Mouse (Mus musculus): ENCODE results near the gene Clic1. TPM values are rescaled to one million over a fixed set of nuclear protein-coding genes. Genes with fewer than 3 reads are reported as not detected.
A peak's percentile ranks its signal among the peaks of the same experiment; 100 is the strongest.

Clic1 gene
- total RNA-seq, 2 experiments from 2014 or later, result 9.2 to 9.6 TPM

GRCm38 (mm10) chr17:35080710-35081109, 30.9 kb downstream of the Clic1 start:
- H3K27ac ChIP-seq, result peak overlapping the region; percentile 62; the same call in 1 of the 2 replicates

GRCm38 (mm10) chr17:35082841-35083576, 33.2 kb downstream of the Clic1 start:
- H3K4me3 ChIP-seq, result no peak overlapping the region
- TF ChIP-seq CTCF (conservative IDR thresholded peaks at IDR 0.05), result no peak
- no peak overlapping the region for H3K27ac ChIP-seq
- DNase-seq (ENCODE audit: low spot score in 2 of 2), result no peak

More at GRCm38 (mm10) chr17:35080710-35081109, 30.9 kb downstream of the Clic1 start:
- TF ChIP-seq CTCF (conservative IDR thresholded peaks at IDR 0.05), result no peak
- no peak overlapping the region for H3K4me3 ChIP-seq
- DNase-seq (ENCODE audit: low spot score in 2 of 2), result no peak

- TF ChIP-seq CTCF (conservative IDR thresholded peaks at IDR 0.05), result no peak
- no peak for DNase-seq (ENCODE audit: low spot score in 2 of 2)
- Histone ChIP-seq H3K4me3 (no peak overlapping the region), H3K27ac (no peak overlapping the region)
Measured at GRCm38 (mm10) chr17:35083929-35084497, 34.2 kb downstream of the Clic1 start.

GRCm38 (mm10) chr17:35085208-35085865, 35.6 kb downstream of the Clic1 start, which contains the start of gene Ly6g6f:
Gene Ly6g6f, minus strand, starts transcription at chr17:35085610.
- DNase-seq (ENCODE audit: low spot score in 2 of 2), result no peak
- no peak for TF ChIP-seq CTCF (conservative IDR thresholded peaks at IDR 0.05)
- Histone ChIP-seq H3K4me3 (no peak within 1 kb of the TSS), H3K27ac (no peak within 1 kb of the TSS)

- no peak for DNase-seq (ENCODE audit: low spot score in 2 of 2)
- peak; percentile 71 for TF ChIP-seq CTCF (conservative IDR thresholded peaks at IDR 0.05)
- H3K27ac ChIP-seq, result no peak overlapping the region
Measured at GRCm38 (mm10) chr17:35088151-35088550, 38.4 kb downstream of the Clic1 start.

GRCm38 (mm10) chr17:35088825-35089644, 39.3 kb downstream of the Clic1 start, which contains the start of gene Abhd16a:
Gene Abhd16a, plus strand, starts transcription at chr17:35089263.
- DNase-seq (ENCODE audit: low spot score in 2 of 2), result peak; percentile 93
- Histone ChIP-seq H3K4me3 (peak within 1 kb of the TSS; percentile 82), H3K27ac (peak within 1 kb of the TSS; percentile 100)
- TF ChIP-seq CTCF (conservative IDR thresholded peaks at IDR 0.05), result peak; percentile 61

More at GRCm38 (mm10) chr17:35088151-35088550, 38.4 kb downstream of the Clic1 start:
- H3K4me3 ChIP-seq, result no peak overlapping the region

- DNase-seq (ENCODE audit: low spot score in 2 of 2), result no peak
- TF ChIP-seq CTCF (conservative IDR thresholded peaks at IDR 0.05), result no peak
- Histone ChIP-seq H3K4me3 (peak overlapping the region; percentile 82), H3K27ac (peak overlapping the region; percentile 100)
Measured at GRCm38 (mm10) chr17:35090166-35090932, 40.6 kb downstream of the Clic1 start.

GRCm38 (mm10) chr17:35092403-35093198, 42.8 kb downstream of the Clic1 start:
- DNase-seq (ENCODE audit: low spot score in 2 of 2), result no peak
- Histone ChIP-seq H3K27ac (peak overlapping the region; percentile 25; the same call in 1 of the 2 replicates), H3K4me3 (no peak overlapping the region; the same call in 1 of the 2 replicates)
- no peak for TF ChIP-seq CTCF (conservative IDR thresholded peaks at IDR 0.05)

GRCm38 (mm10) chr17:35094475-35095365, 45.0 kb downstream of the Clic1 start:
- no peak for DNase-seq (ENCODE audit: low spot score in 2 of 2)
- TF ChIP-seq CTCF (conservative IDR thresholded peaks at IDR 0.05), result no peak
- H3K27ac ChIP-seq, result no peak overlapping the region; the same call in 1 of the 2 replicates
- no peak overlapping the region for H3K4me3 ChIP-seq

- no peak for TF ChIP-seq CTCF (conservative IDR thresholded peaks at IDR 0.05)
- no peak for DNase-seq (ENCODE audit: low spot score in 2 of 2)
- H3K27ac ChIP-seq, result peak overlapping the region; percentile 43; the same call in 1 of the 2 replicates
- H3K4me3 ChIP-seq, result no peak overlapping the region
Measured at GRCm38 (mm10) chr17:35096597-35096996, 46.8 kb downstream of the Clic1 start.
